Mouse (Mus musculus) cerebellum, adult 8-10 months (tissue): Measurements from ENCODE around the gene Reck.

Experiments used
- DNase-seq: peaks from one replicate; pipeline ENCODE4 v3.0.0; 2022

The Reck gene

GRCm38 (mm10) chr4:43906443-43906842, 31.1 kb downstream of the Reck start:
- peak; percentile 29 for DNase-seq

GRCm38 (mm10) chr4:43918221-43918620, 42.9 kb downstream of the Reck start:
- DNase-seq = no peak

GRCm38 (mm10) chr4:43920602-43921001, 45.3 kb downstream of the Reck start:
- no peak for DNase-seq

- no peak for DNase-seq
Measured at GRCm38 (mm10) chr4:43925125-43925524, 49.8 kb downstream of the Reck start.

GRCm38 (mm10) chr4:43925779-43926178, 50.4 kb downstream of the Reck start:
- peak; percentile 69 for DNase-seq

GRCm38 (mm10) chr4:43927826-43928225, 52.5 kb downstream of the Reck start:
- DNase-seq = no peak

- no peak for DNase-seq
Measured at GRCm38 (mm10) chr4:43931877-43932276, 56.5 kb downstream of the Reck start.

GRCm38 (mm10) chr4:43936186-43936585, 60.9 kb downstream of the Reck start:
- no peak for DNase-seq

- DNase-seq = no peak
Measured at GRCm38 (mm10) chr4:43936749-43937674, 61.7 kb downstream of the Reck start.

- DNase-seq = no peak
Measured at GRCm38 (mm10) chr4:43941315-43941714, 66.0 kb downstream of the Reck start.

- DNase-seq = no peak
Measured at GRCm38 (mm10) chr4:43942421-43942820, 67.1 kb downstream of the Reck start.

GRCm38 (mm10) chr4:43947571-43947970, 72.2 kb downstream of the Reck start:
- no peak for DNase-seq

- DNase-seq = no peak
Measured at GRCm38 (mm10) chr4:43957292-43957845, 82.0 kb downstream of the Reck start, which contains the start of gene Glipr2. TSS of gene Glipr2 (plus strand) at chr4:43957401.

GRCm38 (mm10) chr4:43957846-43958461, 82.6 kb downstream of the Reck start:
- no peak for DNase-seq

GRCm38 (mm10) chr4:43959523-43960179, 84.3 kb downstream of the Reck start:
- DNase-seq = no peak

GRCm38 (mm10) chr4:43960207-43960606, 84.9 kb downstream of the Reck start:
- no peak for DNase-seq

- no peak for DNase-seq
Measured at GRCm38 (mm10) chr4:43964326-43964833, 89.0 kb downstream of the Reck start.

GRCm38 (mm10) chr4:43964951-43965684, 89.8 kb downstream of the Reck start:
- DNase-seq = no peak

GRCm38 (mm10) chr4:43965856-43966535, 90.7 kb downstream of the Reck start:
- no peak for DNase-seq

- peak; percentile 34 for DNase-seq
Measured at GRCm38 (mm10) chr4:43968650-43969049, 93.3 kb downstream of the Reck start.

GRCm38 (mm10) chr4:43969373-43969772, 94.0 kb downstream of the Reck start:
- DNase-seq = no peak
